Mouse (Mus musculus): ENCODE data around the gene Ttll11. TPM values are rescaled to one million over a fixed set of nuclear protein-coding genes. Genes with fewer than 3 reads are reported as not detected.

The Ttll11 gene
- polyA plus RNA-seq, 1 experiment from 2014 or later: 4.9 TPM

DNA sequence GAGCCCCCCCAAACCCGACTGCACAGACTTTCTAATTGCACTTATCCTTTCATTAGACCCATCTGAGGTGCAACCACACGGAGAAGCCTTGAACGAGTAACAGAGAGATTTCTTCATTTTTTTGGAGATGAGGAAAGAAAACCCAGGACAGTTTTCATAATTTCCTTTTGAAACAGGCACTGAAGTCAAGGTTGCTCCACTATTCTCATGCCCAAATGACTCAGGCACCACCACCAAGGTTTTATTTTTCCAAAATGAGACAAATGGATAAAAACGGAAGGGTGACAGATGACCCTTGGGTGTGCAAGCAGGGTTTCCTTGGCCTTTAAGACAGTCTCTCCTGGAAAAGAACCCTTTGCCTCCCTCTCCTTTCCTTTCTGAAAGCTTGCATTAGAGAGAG, 54.8 kb downstream of the Ttll11 start:
- Histone ChIP-seq H3K4me1 (ENCODE audit: control insufficient read depth, insufficient read depth, low read length) (no peaks in the 10 kb centered on the region), H3K9me3 (replicated peaks; ENCODE audit: control insufficient read depth, low read length, poor library complexity, severe bottlenecking) (no peaks in the 10 kb centered on the region), H3K4me3 (ENCODE audit: low read depth, low read length) (no peak overlapping the region), H3K9ac (ENCODE audit: low read depth, low read length) (no peak overlapping the region), H3K36me3 (ENCODE audit: control insufficient read depth, insufficient read depth, low read length) (no peaks in the 10 kb centered on the region), H3K4me2 (ENCODE audit: low read length) (no peak overlapping the region), H3K27ac (ENCODE audit: low read length) (no peak overlapping the region), H3K27me3 (ENCODE audit: control insufficient read depth, insufficient read depth, low read depth, low read length) (no peaks in the 10 kb centered on the region)
- no peak for ATAC-seq
- WGBS: 80% methylated on average over 4 of the region's 4 CpGs

DNA sequence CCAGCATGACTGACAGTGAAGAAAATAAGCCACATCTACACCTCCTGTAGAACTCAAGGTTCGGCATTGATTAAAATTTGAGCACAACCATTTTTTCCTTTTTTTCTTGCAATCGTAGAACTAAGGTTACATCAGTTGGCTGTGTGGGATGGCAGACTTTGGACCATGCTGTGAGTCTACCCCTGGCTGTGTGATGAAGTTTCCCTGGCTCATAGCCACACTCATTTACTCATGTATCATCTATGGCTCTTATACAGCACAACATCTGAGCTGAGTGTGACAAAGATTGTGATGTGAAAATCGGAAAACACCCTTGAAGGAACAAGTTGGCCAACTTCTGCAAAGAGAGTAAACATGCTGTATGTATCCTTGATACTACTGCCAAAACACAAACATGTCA, 56.8 kb downstream of the Ttll11 start:
- no peak overlapping the region for H3K4me2 ChIP-seq (ENCODE audit: low read length)
- H3K9ac ChIP-seq (ENCODE audit: low read depth, low read length): no peak overlapping the region
- H3K27ac ChIP-seq (ENCODE audit: low read length): no peak overlapping the region
- no peak for ATAC-seq
- H3K9me3 ChIP-seq (replicated peaks; ENCODE audit: control insufficient read depth, low read length, poor library complexity, severe bottlenecking): no peaks in the 10 kb centered on the region
- no peak overlapping the region for H3K4me3 ChIP-seq (ENCODE audit: low read depth, low read length)
- no peaks in the 10 kb centered on the region for H3K27me3 ChIP-seq (ENCODE audit: control insufficient read depth, insufficient read depth, low read depth, low read length)
- H3K36me3 ChIP-seq (ENCODE audit: control insufficient read depth, insufficient read depth, low read length): no peaks in the 10 kb centered on the region
- H3K4me1 ChIP-seq (ENCODE audit: control insufficient read depth, insufficient read depth, low read length): no peaks in the 10 kb centered on the region
- WGBS: 85% methylated on average over 3 of the region's 3 CpGs

DNA sequence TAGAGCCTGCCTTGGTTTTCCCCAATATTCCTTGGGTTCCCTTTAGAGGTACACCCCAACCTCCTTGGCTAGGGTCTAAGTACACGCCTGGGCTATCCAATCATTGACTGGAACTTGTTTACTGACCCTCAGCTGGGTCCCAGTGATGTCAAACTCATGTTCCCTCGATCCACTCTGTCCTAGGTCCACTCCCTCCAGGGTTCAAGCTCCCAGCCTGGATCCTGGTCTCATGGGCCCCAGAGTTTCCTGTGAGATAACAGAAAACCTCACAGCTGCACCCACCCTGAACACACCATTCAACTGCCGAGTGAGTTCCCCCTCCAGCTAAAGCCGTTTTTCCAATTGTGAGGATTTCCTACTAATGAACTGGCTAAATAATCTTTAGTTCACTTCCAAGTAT, 67.6 kb downstream of the Ttll11 start:
- Histone ChIP-seq H3K27ac (ENCODE audit: low read length) (no peak overlapping the region), H3K36me3 (ENCODE audit: control insufficient read depth, insufficient read depth, low read length) (no peaks in the 10 kb centered on the region), H3K4me3 (ENCODE audit: low read depth, low read length) (no peak overlapping the region), H3K27me3 (ENCODE audit: control insufficient read depth, insufficient read depth, low read depth, low read length) (no peaks in the 10 kb centered on the region), H3K4me2 (ENCODE audit: low read length) (no peak overlapping the region), H3K4me1 (ENCODE audit: control insufficient read depth, insufficient read depth, low read length) (no peaks in the 10 kb centered on the region), H3K9me3 (replicated peaks; ENCODE audit: control insufficient read depth, low read length, poor library complexity, severe bottlenecking) (no peaks in the 10 kb centered on the region), H3K9ac (ENCODE audit: low read depth, low read length) (no peak overlapping the region)
- ATAC-seq: no peak
- WGBS: 74% methylated on average over 4 of the region's 4 CpGs

DNA sequence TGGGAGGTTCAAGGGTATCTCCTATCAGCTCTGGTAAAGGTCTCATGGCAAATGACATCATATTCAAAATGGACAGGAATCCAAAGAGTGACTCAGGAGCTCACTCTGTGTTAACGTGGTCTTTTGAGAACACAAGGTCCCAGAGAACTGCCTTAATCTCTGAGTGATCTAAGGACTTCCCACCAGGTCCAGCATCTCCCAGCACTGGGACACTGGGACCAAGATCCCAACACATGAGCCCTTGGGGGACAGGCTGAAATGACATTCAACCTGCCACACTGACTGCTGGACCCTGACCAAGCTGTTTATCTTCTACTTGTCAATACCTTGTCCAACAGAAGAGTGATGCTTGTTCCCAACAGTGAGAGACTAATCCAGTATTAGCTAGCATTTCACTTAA, 68.0 kb downstream of the Ttll11 start:
- Histone ChIP-seq H3K9me3 (replicated peaks; ENCODE audit: control insufficient read depth, low read length, poor library complexity, severe bottlenecking) (no peaks in the 10 kb centered on the region), H3K27me3 (ENCODE audit: control insufficient read depth, insufficient read depth, low read depth, low read length) (no peaks in the 10 kb centered on the region), H3K4me3 (ENCODE audit: low read depth, low read length) (no peak overlapping the region)

DNA sequence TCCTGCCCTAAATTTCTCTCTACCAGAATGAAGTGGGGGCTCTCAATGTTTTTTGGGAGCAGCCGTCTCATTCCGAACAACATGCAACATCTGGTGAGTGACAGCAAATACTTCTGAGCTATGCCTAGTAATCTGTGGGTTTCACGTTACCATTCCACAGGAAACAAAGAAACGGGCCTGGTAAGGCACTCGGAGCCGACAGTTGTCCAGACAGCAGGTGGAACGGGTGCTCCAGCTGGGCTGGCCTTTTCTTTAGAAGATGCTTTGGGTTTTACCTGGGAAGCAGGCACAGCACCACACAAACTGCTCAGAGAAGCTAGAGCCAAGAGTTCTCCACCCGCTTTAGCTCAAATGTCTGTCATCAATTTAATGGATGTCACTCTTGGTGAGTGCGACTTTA, 69.0 kb downstream of the Ttll11 start:
- WGBS: 67% methylated on average over 9 of the region's 9 CpGs
- no peak overlapping the region for H3K4me3 ChIP-seq (ENCODE audit: low read depth, low read length)
- no peaks in the 10 kb centered on the region for H3K27me3 ChIP-seq (ENCODE audit: control insufficient read depth, insufficient read depth, low read depth, low read length)
- H3K27ac ChIP-seq (ENCODE audit: low read length): no peak overlapping the region
- no peaks in the 10 kb centered on the region for H3K9me3 ChIP-seq (replicated peaks; ENCODE audit: control insufficient read depth, low read length, poor library complexity, severe bottlenecking)
- no peak overlapping the region for H3K9ac ChIP-seq (ENCODE audit: low read depth, low read length)
- ATAC-seq: no peak
- no peaks in the 10 kb centered on the region for H3K36me3 ChIP-seq (ENCODE audit: control insufficient read depth, insufficient read depth, low read length)
- no peak overlapping the region for H3K4me2 ChIP-seq (ENCODE audit: low read length)
- peaks cover 3% of the 10 kb centered on the region for H3K4me1 ChIP-seq (ENCODE audit: control insufficient read depth, insufficient read depth, low read length)

More for the DNA sequence above, 68.0 kb downstream of the Ttll11 start:
- WGBS: 89% methylated on average over 1 of the region's 1 CpGs
- H3K4me1 ChIP-seq (ENCODE audit: control insufficient read depth, insufficient read depth, low read length): no peaks in the 10 kb centered on the region
- no peak for ATAC-seq
- H3K36me3 ChIP-seq (ENCODE audit: control insufficient read depth, insufficient read depth, low read length): no peaks in the 10 kb centered on the region
- no peak overlapping the region for H3K9ac ChIP-seq (ENCODE audit: low read depth, low read length)
- no peak overlapping the region for H3K27ac ChIP-seq (ENCODE audit: low read length)
- H3K4me2 ChIP-seq (ENCODE audit: low read length): no peak overlapping the region

DNA sequence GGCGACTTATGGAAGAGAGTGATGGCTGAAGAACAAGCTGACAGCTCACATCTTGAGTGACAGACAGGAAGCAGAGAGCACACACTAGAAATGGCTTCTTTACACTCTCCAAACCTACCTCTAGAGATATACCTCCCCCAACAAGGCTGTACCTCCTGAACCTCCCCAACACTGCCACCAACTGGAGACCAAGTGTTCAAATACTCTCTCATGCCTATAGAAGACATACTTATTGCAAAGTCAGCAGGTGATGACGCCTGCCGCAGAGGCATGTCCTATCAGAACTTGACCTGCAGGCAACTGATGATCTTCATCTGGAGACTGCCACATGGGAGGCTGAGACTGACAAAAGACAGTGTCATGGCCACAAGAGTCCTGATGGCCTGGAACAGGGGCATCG, 70.4 kb downstream of the Ttll11 start:
- Histone ChIP-seq H3K4me3 (ENCODE audit: low read depth, low read length) (no peak overlapping the region), H3K27me3 (ENCODE audit: control insufficient read depth, insufficient read depth, low read depth, low read length) (no peaks in the 10 kb centered on the region), H3K9me3 (replicated peaks; ENCODE audit: control insufficient read depth, low read length, poor library complexity, severe bottlenecking) (no peaks in the 10 kb centered on the region), H3K27ac (ENCODE audit: low read length) (no peak overlapping the region), H3K9ac (ENCODE audit: low read depth, low read length) (no peak overlapping the region), H3K4me2 (ENCODE audit: low read length) (no peak overlapping the region), H3K36me3 (ENCODE audit: control insufficient read depth, insufficient read depth, low read length) (no peaks in the 10 kb centered on the region), H3K4me1 (ENCODE audit: control insufficient read depth, insufficient read depth, low read length) (peaks cover 3% of the 10 kb centered on the region)
- ATAC-seq: no peak
- 98% methylated on average over 4 of the region's 4 CpGs for WGBS

DNA sequence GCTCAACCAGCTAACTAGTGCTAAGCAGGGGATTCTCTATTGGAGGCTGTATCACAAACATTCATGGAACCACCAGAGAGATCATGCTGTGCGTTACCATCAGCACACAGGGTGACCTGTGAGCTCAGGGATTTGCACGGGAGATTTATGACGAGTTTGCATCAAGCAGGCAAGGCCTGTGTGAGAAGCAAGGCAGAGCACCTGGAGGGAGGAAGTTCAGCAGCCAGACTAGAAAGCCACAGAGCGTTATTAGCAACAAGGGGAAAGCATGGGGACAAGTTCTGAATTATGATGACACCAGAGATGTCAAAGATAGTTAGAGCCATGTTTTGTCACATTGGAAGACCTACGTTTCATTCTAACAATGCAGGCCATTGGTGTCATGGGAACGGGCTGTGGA, 72.1 kb downstream of the Ttll11 start:
- 81% methylated on average over 6 of the region's 6 CpGs for WGBS
- Histone ChIP-seq H3K9me3 (replicated peaks; ENCODE audit: control insufficient read depth, low read length, poor library complexity, severe bottlenecking) (no peaks in the 10 kb centered on the region), H3K36me3 (ENCODE audit: control insufficient read depth, insufficient read depth, low read length) (no peaks in the 10 kb centered on the region), H3K4me3 (ENCODE audit: low read depth, low read length) (no peak overlapping the region), H3K27me3 (ENCODE audit: control insufficient read depth, insufficient read depth, low read depth, low read length) (no peaks in the 10 kb centered on the region), H3K27ac (ENCODE audit: low read length) (no peak overlapping the region), H3K9ac (ENCODE audit: low read depth, low read length) (no peak overlapping the region), H3K4me1 (ENCODE audit: control insufficient read depth, insufficient read depth, low read length) (peaks cover 3% of the 10 kb centered on the region), H3K4me2 (ENCODE audit: low read length) (no peak overlapping the region)
- no peak for ATAC-seq

DNA sequence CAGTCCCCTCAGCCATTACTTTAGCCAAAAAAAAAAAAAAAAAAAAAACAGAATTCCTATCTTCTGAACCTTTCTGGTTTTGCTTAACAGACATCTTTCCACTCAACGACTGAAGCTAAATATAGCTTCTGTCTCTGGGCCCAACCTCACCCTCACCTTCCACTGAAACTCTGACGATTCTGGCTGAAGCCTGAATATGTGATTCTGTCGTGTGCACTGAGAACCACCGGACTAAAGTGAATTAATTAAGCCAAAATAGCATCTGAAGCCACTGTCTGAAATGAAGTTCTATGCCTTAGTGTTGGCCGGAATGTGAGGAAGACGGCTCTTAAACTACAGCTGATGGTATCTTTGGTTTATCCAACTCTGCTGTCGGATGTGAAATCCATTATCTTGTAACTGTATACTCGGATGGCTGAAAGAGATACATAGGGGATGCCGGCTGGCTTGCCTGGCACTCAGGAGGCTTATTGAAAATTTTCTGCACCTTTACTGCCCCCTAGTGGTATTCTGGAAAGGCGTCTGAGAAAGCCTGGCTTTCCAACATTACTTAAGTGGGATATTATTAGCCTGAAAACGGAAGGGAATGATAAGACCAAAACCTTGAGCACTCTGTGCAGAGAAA, 73.4 kb downstream of the Ttll11 start:
- no peaks in the 10 kb centered on the region for H3K9me3 ChIP-seq (replicated peaks; ENCODE audit: control insufficient read depth, low read length, poor library complexity, severe bottlenecking)
- 17% methylated on average over 11 of the region's 11 CpGs for WGBS
- no peak overlapping the region for H3K4me3 ChIP-seq (ENCODE audit: low read depth, low read length)
- peaks cover 3% of the 10 kb centered on the region for H3K4me1 ChIP-seq (ENCODE audit: control insufficient read depth, insufficient read depth, low read length)
- H3K9ac ChIP-seq (ENCODE audit: low read depth, low read length): no peak overlapping the region
- peak overlapping the region; percentile 35 for H3K27ac ChIP-seq (ENCODE audit: low read length)
- no peaks in the 10 kb centered on the region for H3K27me3 ChIP-seq (ENCODE audit: control insufficient read depth, insufficient read depth, low read depth, low read length)
- ATAC-seq: peak; percentile 87
- H3K4me2 ChIP-seq (ENCODE audit: low read length): 0 out of 2 replicates have a peak overlapping the region, but pooled peaks have one; percentile 13
- H3K36me3 ChIP-seq (ENCODE audit: control insufficient read depth, insufficient read depth, low read length): no peaks in the 10 kb centered on the region

DNA sequence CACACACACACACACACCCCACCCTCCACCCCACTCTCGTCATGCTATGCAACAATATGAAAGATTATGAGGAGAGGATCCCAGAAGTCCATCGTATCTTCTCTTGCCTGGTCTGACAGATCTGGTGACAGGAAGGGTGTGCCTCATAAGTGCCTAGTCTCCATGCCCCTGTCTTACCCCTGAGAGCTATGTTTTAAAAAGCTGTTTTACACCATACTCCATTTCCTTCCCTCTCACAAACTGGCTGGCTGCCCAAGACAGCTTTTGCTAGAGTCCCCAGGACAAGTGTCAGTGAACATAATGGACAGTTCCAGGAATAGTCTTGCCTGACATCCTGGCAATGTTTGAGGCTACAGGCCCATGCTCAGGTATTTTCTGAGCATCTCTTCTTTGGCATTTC, 78.9 kb downstream of the Ttll11 start:
- H3K27me3 ChIP-seq (ENCODE audit: control insufficient read depth, insufficient read depth, low read depth, low read length): no peaks in the 10 kb centered on the region
- no peaks in the 10 kb centered on the region for H3K36me3 ChIP-seq (ENCODE audit: control insufficient read depth, insufficient read depth, low read length)
- H3K4me1 ChIP-seq (ENCODE audit: control insufficient read depth, insufficient read depth, low read length): no peaks in the 10 kb centered on the region; the same call in 1 of the 2 replicates
- no peaks in the 10 kb centered on the region for H3K9me3 ChIP-seq (replicated peaks; ENCODE audit: control insufficient read depth, low read length, poor library complexity, severe bottlenecking)
- 77% methylated on average over 2 of the region's 2 CpGs for WGBS
- ATAC-seq: no peak
- H3K4me3 ChIP-seq (ENCODE audit: low read depth, low read length): no peak overlapping the region
- H3K4me2 ChIP-seq (ENCODE audit: low read length): no peak overlapping the region
- no peak overlapping the region for H3K9ac ChIP-seq (ENCODE audit: low read depth, low read length)
- no peak overlapping the region for H3K27ac ChIP-seq (ENCODE audit: low read length)

All from midbrain, embryonic 16.5 days (tissue).